Mouse (Mus musculus) G1E (cell line): ENCODE measurements around the gene Lgals4. TPM values are rescaled to one million over a fixed set of nuclear protein-coding genes. Genes with fewer than 3 reads are reported as not detected.

ENCODE experiments used
- ATAC-seq: 2 replicates; pipeline ENCODE4 v1.8.0; 2016; ENCODE audit warnings: mild to moderate bottlenecking; ENCODE audit not compliant: insufficient number of reproducible peaks, poor library complexity, low FRiP score, severe bottlenecking; ENCODE audit errors: extremely low read depth
- DNase-seq: peaks from one replicate; pipeline ENCODE4 v3.0.0; 2012; ENCODE audit warnings: low spot score
- H3K27me3 ChIP-seq: 2 replicates; pipeline ENCODE4 v1.6.1; 2012; ENCODE audit warnings: mild to moderate bottlenecking, low read length, inconsistent platforms; ENCODE audit not compliant: insufficient read depth
- H3K36me3 ChIP-seq: replicated peaks from 2 replicates; pipeline ENCODE3; 2012; ENCODE audit warnings: mild to moderate bottlenecking, inconsistent platforms
- H3K4me1 ChIP-seq: 2 replicates; pipeline ENCODE4 v1.6.1; 2012; ENCODE audit warnings: low read depth, low read length, inconsistent platforms, mixed read lengths; ENCODE audit not compliant: insufficient read depth
- H3K4me3 ChIP-seq: 2 replicates; pipeline ENCODE4 v1.5.1; 2012; ENCODE audit warnings: low read depth, mild to moderate bottlenecking, inconsistent platforms, low read length, moderate library complexity, mixed read lengths
- H3K9me3 ChIP-seq: replicated peaks from 2 replicates; pipeline ENCODE4 v1.6.1; 2012; ENCODE audit warnings: inconsistent platforms
- CTCF ChIP-seq: IDR thresholded peaks from 2 replicates; pipeline ENCODE4 v1.5.1; 2012; ENCODE audit warnings: low read depth, low read length, inconsistent platforms, mixed read lengths
- GATA1 ChIP-seq: IDR thresholded peaks from 2 replicates; pipeline ENCODE4 v1.6.1; 2012; ENCODE audit warnings: borderline replicate concordance, low read length, inconsistent platforms, mixed read lengths
- GATA2 ChIP-seq: IDR thresholded peaks from 2 replicates; pipeline ENCODE4 v1.6.1; 2012; ENCODE audit warnings: low read depth, low read length, inconsistent platforms, borderline replicate concordance
- POLR2AphosphoS5 ChIP-seq: IDR thresholded peaks from 2 replicates; pipeline ENCODE4 v1.6.1; 2012; ENCODE audit warnings: low read depth, low read length, inconsistent platforms; ENCODE audit not compliant: insufficient replicate concordance
- TAL1 ChIP-seq: conservative IDR thresholded peaks from 2 replicates; pipeline ENCODE4 v1.6.1; 2012; ENCODE audit warnings: low read depth, low read length, inconsistent platforms, mixed read lengths
- polyA plus RNA-seq: library from polyadenylated mRNA; stranded (reverse); fragments of >175 nt; gene quantifications from 2 replicates; pipeline ENCODE4 v1.2.3, GENCODE M21; 2012
- total RNA-seq, 2 experiments: library from RNA; stranded (forward) in 1 of 2; stranded (reverse) in 1 of 2; fragments of 200-1000 nt in 1 of 2; fragments of >200 nt in 1 of 2; fragmentation: Nextera tagmentation in 1 of 2; gene quantifications; 2 replicates each; pipeline ENCODE4 v1.2.3; 2014 to 2017

Lgals4 gene
- total and polyA plus RNA-seq, 3 experiments: 0.68 to 3.4 (median 3.0) TPM

- Histone ChIP-seq H3K9me3 (no peaks in the 10 kb centered on the region), H3K36me3 (peaks cover 2% of the 10 kb centered on the region), H3K27me3 (no peaks in the 10 kb centered on the region), H3K4me3 (no peak overlapping the region), H3K4me1 (peaks cover 41% of the 10 kb centered on the region)
- no peak for ATAC-seq
- TF ChIP-seq CTCF (no peak), POLR2AphosphoS5 (no peak), GATA2 (no peak), GATA1 (no peak), TAL1 (no peak)
- no peak for DNase-seq
These were observed 26.8 kb upstream of the Lgals4 start for GRCm38 (mm10) chr7:28806869-28807268.

DNA sequence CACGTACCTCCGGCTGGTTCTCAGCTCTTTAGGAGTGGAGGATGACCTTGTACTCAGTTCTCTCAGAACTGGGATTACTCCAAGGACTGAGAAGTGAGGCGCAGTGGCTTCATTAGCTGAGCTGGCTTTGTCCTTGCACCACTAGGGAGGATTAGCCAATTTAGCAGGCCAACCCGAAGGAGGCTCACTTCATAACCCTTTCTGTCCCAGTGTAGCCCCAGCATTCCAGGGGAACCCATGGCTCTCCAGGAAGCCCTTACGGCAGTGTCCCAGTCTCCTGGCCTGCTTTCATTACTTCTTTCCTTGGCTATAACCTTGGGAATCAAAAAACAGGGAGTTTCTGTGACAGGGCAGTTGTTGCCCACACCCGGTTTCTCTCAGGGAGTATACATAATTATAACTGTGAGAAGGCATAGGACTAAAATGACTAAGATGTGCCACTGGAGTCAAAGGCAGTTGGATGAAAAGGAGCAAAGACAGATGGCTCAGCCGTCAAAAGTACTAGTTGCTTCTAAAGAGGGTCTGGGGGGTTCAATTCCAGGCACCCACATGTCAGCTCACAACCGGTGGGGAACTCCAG is 25.9 kb upstream of the Lgals4 start:
- no peak for DNase-seq
- no peak for ATAC-seq
- H3K4me3 ChIP-seq: peak overlapping the region; percentile 91

DNA sequence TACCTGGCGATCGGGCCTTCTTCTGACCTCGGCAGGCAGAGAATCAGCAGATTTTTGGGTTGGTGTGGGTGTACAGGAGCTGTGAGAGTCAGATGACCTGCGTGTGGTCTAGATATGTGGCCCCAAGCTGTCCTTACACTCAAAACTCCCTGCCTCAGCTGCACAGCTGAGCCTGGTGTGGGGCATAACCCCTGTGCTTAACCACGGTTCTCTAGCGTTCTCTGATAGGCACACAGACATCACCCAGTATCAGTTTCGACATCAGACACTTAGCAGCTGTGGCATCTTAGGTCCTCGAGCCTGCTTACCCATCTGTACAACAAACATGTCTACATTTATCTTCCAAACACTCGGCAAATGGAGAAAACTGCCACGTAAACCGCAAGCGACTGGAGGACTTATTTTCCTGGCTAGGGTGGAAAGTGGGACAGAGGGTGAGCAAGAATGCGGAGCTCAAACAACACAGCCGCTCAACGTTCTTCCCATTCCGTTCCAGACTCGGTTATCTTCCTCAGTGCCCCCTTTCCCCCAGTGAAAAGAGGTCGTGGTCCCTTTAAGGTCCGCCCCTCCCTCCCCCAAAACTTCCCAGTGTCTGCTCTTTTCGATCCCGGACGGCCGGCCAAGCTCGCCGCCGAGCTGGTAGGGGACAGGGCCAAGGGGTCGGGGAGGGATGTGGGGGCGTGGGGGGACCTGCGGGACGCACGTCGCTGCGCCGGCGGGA is 25.3 kb upstream of the Lgals4 start, which contains the start of gene Hnrnpl:
Gene Hnrnpl (plus strand): TSS at position 321 of the 721 bp plus-strand sequence.
- no peak for ATAC-seq
- no peak for TF ChIP-seq CTCF
- TF ChIP-seq TAL1: peak; percentile 39
- no peak for TF ChIP-seq GATA2
- TF ChIP-seq GATA1: no peak
- TF ChIP-seq POLR2AphosphoS5: no peak
- DNase-seq: peak; percentile 53

More for the DNA sequence above, 25.9 kb upstream of the Lgals4 start:
- no peak for TF ChIP-seq GATA2
- no peak for TF ChIP-seq POLR2AphosphoS5
- TF ChIP-seq GATA1: no peak
- TF ChIP-seq TAL1: no peak
- no peak for TF ChIP-seq CTCF
- Histone ChIP-seq H3K4me1 (peaks cover 43% of the 10 kb centered on the region), H3K36me3 (peaks cover 11% of the 10 kb centered on the region), H3K27me3 (no peaks in the 10 kb centered on the region), H3K9me3 (no peaks in the 10 kb centered on the region)

GRCm38 (mm10) chr7:28808957-28809393 is 24.7 kb upstream of the Lgals4 start:
- peaks cover 23% of the 10 kb centered on the region for H3K36me3 ChIP-seq
- no peaks in the 10 kb centered on the region for H3K27me3 ChIP-seq
- H3K4me1 ChIP-seq: peaks cover 46% of the 10 kb centered on the region
- TF ChIP-seq GATA1: no peak
- TF ChIP-seq POLR2AphosphoS5: 0 out of 2 replicates have a peak, but pooled peaks have one; percentile 20
- ATAC-seq (peak; percentile 35), DNase-seq (peak; percentile 91)
- H3K4me3 ChIP-seq: peak overlapping the region; percentile 91
- no peaks in the 10 kb centered on the region for H3K9me3 ChIP-seq

More for the DNA sequence above, 25.3 kb upstream of the Lgals4 start, which contains the start of gene Hnrnpl:
- Histone ChIP-seq H3K36me3 (peaks cover 17% of the 10 kb centered on the region), H3K4me3 (peak within 1 kb of the TSS; percentile 91), H3K9me3 (no peaks in the 10 kb centered on the region), H3K4me1 (peaks cover 43% of the 10 kb centered on the region), H3K27me3 (no peaks in the 10 kb centered on the region)

GRCm38 (mm10) chr7:28809401-28810089 is 24.1 kb upstream of the Lgals4 start:
- DNase-seq (no peak), ATAC-seq (no peak)
- H3K4me1 ChIP-seq: peaks cover 52% of the 10 kb centered on the region
- H3K36me3 ChIP-seq: peaks cover 29% of the 10 kb centered on the region
- H3K27me3 ChIP-seq: no peaks in the 10 kb centered on the region
- peak overlapping the region; percentile 91 for H3K4me3 ChIP-seq
- H3K9me3 ChIP-seq: no peaks in the 10 kb centered on the region
- TF ChIP-seq TAL1: no peak
- TF ChIP-seq GATA2: no peak
- no peak for TF ChIP-seq CTCF
- no peak for TF ChIP-seq GATA1
- no peak; the same call in 1 of the 2 replicates for TF ChIP-seq POLR2AphosphoS5
